Mouse (Mus musculus): ENCODE data around the gene Rimbp2. TPM values are rescaled to one million over a fixed set of nuclear protein-coding genes. Genes with fewer than 3 reads are reported as not detected.

Gene Rimbp2
- total RNA-seq, 2 experiments from 2014 or later, result 67.1 to 68.9 TPM

- DNase-seq, result no peak
- intact Hi-C loops (cut with DNase I), result no loop called here
Measured at GRCm38 (mm10) chr5:128940436-128940835, 12.8 kb downstream of the Rimbp2 start.

DNA sequence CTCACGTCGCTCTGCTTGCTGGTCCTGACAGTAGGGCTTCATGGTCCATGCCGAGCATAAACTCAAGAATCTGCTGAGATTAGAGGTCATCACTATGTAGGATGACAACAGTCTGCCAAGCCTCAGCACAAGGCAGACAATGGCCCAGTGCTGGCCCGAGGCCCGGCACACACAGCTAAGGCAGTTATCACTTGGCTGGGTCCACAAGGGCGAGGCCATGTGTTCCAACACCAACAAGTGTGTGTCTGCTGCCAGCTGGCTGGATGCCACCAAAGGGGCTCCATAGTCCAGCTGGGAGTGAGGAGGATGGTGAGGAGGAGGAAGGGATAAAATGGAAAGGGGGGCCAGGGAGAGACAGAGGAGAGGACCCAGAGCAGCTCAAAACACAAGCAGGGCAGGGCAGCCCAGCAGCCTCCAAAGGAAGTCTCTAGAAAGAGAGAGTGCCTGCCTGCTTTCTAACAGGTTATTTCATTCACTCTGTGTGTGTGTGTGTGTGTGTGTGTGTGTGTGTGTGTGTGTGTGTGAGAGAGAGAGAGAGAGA, 17.9 kb downstream of the Rimbp2 start:
- peak; percentile 96 for DNase-seq
- intact Hi-C loops (cut with DNase I), result no loop called here

GRCm38 (mm10) chr5:128932776-128933175, 20.5 kb downstream of the Rimbp2 start:
- DNase-seq, result no peak
- intact Hi-C loops (cut with DNase I), result no loop called here

DNA sequence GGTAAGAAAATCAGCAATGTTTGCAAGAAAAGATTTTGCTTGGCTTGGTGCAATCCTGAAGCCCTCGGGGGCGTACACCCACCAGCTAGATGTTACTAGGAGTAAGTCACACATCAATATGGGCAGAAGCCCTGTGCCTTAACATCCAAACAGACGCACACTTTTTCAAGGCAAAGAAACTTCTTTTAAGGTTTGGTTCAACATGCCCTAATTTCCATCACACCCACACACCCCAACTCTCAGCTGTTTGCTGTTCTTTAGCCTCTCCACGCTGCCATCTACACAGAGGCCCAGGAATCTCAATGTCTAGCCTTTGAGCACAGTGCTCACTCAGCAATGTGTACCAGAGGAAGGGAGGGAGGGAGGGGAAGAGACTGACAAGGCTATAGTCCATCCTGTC, 28.2 kb downstream of the Rimbp2 start:
- intact Hi-C loops (cut with DNase I), result no loop called here

GRCm38 (mm10) chr5:128920112-128920511, 33.2 kb downstream of the Rimbp2 start:
- no peak for DNase-seq
- intact Hi-C loops (cut with DNase I), result no loop called here

More for the DNA sequence above, 28.2 kb downstream of the Rimbp2 start:
- no peak for DNase-seq

- intact Hi-C loops (cut with DNase I), result no loop called here
- peak; percentile 50 for DNase-seq
Measured at GRCm38 (mm10) chr5:128917116-128917959, 35.9 kb downstream of the Rimbp2 start.

GRCm38 (mm10) chr5:128913820-128914219, 39.5 kb downstream of the Rimbp2 start:
- DNase-seq, result no peak
- intact Hi-C loops (cut with DNase I), result no loop called here

DNA sequence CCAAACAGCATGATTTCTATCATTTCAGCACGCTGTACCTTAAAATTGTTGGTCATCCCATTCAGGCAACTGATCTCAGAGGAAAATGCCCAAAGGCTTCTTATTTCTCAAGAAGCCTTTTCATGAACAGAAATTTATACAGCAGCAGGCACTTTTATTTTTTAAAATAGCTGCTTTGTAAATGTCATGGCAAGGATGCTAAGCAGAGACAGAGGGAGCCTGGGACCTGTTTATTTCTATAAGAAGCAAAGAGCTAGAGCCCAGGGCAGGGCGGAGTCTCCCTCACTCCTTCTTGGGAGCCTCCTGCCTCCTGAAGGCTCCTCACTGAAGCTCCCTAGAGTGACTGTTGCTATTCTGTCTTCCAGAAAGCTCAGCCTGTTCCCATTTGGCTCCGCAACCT, 40.9 kb downstream of the Rimbp2 start:
- DNase-seq, result no peak
- intact Hi-C loops (cut with DNase I), result no loop called here

DNA sequence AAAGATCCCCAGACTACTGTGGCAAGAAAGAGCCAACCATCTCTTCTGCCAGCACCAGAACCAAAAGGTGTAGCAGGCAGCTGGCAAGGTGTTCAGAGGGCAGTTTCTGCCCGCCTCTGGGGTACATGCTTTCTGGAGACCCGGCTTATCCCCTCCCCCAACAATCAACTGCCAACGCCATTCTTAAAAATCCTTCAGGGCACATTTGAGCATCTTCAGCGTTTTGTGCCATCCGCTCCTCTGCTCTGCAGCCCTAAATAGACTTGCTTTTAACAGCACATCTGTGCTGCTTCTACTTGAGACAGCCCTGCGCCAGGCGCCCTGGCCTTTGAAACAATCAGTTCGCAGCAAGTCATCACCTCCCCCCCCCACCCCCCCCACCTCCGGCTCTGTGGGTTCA, 41.7 kb downstream of the Rimbp2 start:
- intact Hi-C loops (cut with DNase I), result no loop called here
- DNase-seq, result no peak

DNA sequence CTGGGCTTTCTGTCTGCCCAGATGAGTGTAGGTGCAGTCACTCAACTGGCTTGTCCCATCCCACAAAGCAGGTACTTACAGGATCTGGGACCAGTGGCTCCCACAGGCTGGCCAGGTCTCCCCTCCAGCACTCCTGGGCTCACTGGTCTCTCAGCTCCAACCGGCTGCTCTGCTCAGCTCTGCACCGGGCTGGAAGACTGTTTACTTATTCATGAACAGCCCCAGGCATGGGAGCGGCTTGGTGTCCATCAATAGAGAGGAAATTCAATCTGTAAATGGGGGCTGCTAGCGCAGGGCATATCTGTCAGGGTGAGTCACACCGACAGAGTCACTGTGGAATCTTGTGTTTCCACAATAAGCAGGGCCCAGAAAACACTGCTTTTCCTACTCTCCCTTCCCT, 49.2 kb downstream of the Rimbp2 start:
- intact Hi-C loops (cut with DNase I), result no loop called here
- no peak for DNase-seq

- intact Hi-C loops (cut with DNase I), result no loop called here
- no peak for DNase-seq
Measured at GRCm38 (mm10) chr5:128903120-128903519, 50.2 kb downstream of the Rimbp2 start.

GRCm38 (mm10) chr5:128899971-128900370, 53.3 kb downstream of the Rimbp2 start:
- no peak for DNase-seq
- intact Hi-C loops (cut with DNase I), result no loop called here

DNA sequence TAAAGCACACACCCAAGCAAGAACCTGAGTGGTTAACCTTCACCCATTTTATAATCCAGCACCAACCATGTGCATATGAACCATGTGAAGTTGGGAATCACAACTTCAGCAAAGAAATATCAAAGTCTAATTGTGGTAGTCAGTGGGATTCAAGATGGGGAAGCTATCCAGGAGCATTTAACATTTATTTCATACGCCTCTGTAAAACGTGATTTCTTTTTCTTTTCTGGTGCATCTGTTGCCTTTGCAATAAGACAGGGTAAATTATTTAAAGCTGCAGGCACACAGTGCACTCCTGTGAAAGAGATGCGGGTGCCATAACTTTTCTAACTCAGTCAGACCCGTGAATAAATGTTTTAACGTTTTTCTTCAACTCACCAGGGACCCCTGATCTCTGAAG, 58.4 kb downstream of the Rimbp2 start:
- no peak for DNase-seq
- intact Hi-C loops (cut with DNase I), result no loop called here

DNA sequence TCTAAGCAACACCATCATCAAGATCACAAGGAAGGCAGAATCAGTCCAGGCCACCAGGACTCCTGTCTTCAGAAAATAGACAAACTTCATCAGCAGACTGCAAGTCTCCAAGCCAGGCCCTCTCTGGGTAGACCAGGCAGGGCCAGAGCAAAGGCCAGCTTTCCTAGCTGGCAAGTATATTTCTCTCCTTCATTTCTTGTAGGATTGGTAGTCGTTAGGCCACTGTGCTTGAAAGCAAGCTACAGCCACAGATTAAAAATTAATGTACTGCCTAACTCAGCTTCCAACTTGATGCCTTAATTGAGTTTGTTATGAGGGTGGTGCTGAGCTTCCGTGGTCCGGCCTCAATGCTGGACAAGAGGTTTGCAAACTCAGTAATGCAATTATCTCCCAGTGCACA, 65.7 kb downstream of the Rimbp2 start:
- DNase-seq, result no peak
- intact Hi-C loops (cut with DNase I), result no loop called here

DNA sequence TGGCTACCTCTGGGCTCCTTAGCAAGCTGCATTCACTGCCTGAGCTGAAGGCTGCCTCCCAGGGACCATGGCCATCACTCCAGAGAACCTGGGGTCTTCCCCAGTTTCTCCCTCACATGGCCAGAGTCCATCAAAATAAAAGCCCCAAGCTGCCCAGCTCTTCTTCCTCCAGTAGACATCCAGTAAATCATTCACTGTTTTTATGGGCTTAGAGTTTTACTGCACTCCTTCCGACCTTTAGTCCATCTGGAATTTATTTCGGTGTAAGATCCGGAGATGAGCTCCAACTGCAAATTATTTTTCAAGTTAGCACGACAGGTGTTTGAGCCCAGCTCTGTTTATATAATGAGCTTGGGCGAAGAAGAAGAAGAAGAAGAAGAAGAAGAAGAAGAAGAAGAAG, 69.0 kb downstream of the Rimbp2 start:
- no peak for DNase-seq
- intact Hi-C loops (cut with DNase I), result no loop called here

- DNase-seq, result no peak
Measured at GRCm38 (mm10) chr5:128879092-128879491, 74.2 kb downstream of the Rimbp2 start.

GRCm38 (mm10) chr5:128877425-128878035, 75.8 kb downstream of the Rimbp2 start:
- intact Hi-C loops (cut with DNase I), result no loop called here
- DNase-seq, result peak; percentile 91

More at GRCm38 (mm10) chr5:128879092-128879491, 74.2 kb downstream of the Rimbp2 start:
- intact Hi-C loops (cut with DNase I), result no loop called here

GRCm38 (mm10) chr5:128871706-128872105, 81.6 kb downstream of the Rimbp2 start:
- intact Hi-C loops (cut with DNase I), result no loop called here
- no peak for DNase-seq

DNA sequence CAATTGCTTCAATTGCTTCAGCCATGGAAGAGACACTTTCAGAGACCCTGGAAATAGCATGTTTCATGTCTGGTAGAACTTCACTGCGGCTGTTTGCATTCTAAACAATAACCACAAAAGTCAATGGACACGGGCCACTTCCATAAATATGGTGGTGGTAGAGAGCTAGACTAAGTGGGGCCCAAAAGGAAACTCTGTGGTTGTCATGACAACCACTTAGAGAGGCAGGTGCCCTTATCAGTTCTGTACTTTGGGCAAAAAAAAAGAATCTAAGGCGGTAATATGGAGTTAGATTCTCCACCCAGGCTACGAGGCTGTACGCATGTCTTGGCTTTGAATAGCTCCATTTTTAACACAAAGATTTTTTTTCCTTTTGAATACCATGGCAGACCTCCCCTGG, 86.5 kb downstream of the Rimbp2 start:
- no peak for DNase-seq
- intact Hi-C loops (cut with DNase I), result no loop called here

DNA sequence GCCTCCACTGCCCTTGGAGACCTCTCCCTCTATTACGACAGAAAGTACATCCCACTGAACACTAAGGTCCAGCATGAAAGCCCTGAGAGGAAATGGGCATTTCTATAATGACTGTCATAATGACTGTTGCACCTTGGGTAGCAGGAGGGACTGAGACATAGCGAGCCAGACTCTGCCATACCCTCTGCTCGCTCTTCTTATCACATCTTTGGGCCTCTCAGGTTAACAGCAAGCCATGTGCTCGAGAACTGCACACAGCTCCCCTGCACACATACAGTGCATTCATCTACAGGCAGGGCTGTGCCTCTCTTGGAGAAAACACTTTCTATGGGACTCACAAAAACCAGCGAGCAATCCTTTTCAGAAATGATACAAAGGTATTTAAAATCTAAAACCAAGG, 87.0 kb downstream of the Rimbp2 start:
- intact Hi-C loops (cut with DNase I), result no loop called here
- no peak for DNase-seq

GRCm38 (mm10) chr5:128863497-128863896, 89.8 kb downstream of the Rimbp2 start:
- intact Hi-C loops (cut with DNase I), result no loop called here
- DNase-seq, result no peak

DNA sequence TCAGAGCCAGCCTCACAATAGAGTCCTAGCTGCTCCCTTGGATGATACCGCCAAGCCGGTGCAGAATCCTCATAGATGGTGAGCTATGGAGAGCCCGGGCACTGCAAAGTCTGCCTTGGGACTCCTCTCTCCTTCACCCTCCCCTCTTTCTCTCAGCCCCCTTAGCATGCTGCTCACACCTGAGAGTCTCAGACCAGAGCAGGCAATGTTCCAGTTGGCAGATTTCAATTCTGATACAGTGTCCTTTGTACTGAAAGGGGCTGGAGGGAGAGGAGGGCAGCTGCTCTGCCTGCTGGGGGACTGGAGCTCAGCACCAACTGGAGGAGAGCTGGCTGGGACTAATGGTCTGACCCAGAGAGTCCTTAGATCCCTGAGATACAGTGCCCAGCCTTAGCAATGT, 92.4 kb downstream of the Rimbp2 start:
- DNase-seq, result no peak
- intact Hi-C loops (cut with DNase I), result no loop called here
